In the genomic region with DNA sequence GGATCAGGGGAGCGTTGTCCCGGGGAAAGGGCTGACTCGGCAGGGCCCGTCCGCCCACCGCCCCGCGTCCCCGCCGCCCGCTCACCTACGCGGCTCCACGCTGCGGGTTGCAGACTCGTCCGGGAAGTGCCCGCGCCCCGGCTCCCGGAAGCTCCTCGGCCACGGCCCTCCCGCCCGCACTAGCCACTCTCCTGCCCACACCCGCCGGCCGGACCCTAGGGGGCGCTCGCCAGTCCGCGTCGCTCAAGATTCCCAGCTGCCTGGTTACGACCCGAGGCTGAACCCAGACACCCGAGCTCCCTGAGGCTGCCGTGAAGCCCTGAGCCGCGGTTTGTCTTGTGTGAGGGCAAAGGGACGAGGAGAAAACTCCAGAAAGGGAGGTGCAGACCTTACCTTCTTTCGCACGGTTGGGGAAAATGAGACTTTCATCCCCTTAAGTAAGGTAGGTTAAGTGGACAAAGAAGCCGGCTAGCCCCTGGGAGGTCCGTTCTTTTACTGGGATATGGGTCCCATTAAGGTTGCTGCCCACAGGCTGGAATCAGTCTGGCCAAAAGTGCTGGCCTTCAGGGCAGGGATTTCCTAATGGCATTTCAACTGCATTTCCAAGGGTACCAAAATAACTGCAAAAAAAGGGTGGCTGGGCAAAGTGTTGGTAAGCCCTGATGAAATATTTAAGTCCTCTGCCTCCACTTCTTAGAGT, we compare ENCODE assay signal across 8 mouse cellular contexts. TPM values are rescaled to one million over a fixed set of nuclear protein-coding genes. Genes with fewer than 3 reads are reported as not detected.
DNase-seq lines count a peak whose midpoint lies in the region; ATAC-seq and TF ChIP-seq lines count a peak whose summit lies in the region.

Srpr (plus strand) TSS at position 404 of the 700 bp plus-strand sequence.
Tirap (minus strand) TSS at position 520 of the 700 bp plus-strand sequence.

- peak; percentile 94 for ATAC-seq in forebrain, embryonic 12.5 days (ENCODE audit: low FRiP score)
- peak; percentile 90 for ATAC-seq in heart, embryonic 16.5 days (replicated peaks; ENCODE audit: extremely low read depth, insufficient read depth, low FRiP score)
- peak; percentile 89 for ATAC-seq in liver, embryonic 14.5 days (ENCODE audit: insufficient read depth)
- ATAC-seq in stomach, embryonic 15.5 days (ENCODE audit: insufficient read depth, low FRiP score, low read depth), result peak; percentile 92

- peak within 1 kb of the TSS; percentile 71 for H3K9ac ChIP-seq in forebrain, embryonic 12.5 days
- peak within 1 kb of the TSS; percentile 69 for H3K9ac ChIP-seq in heart, embryonic 16.5 days (ENCODE audit: low read length)
- H3K9ac ChIP-seq in liver, embryonic 14.5 days (replicated peaks), result peak within 1 kb of the TSS; percentile 74
- H3K9ac ChIP-seq in stomach, embryonic 15.5 days, result peak within 1 kb of the TSS; percentile 48

- peaks cover 24% of the 10 kb centered on the region for H3K27me3 ChIP-seq in E14TG2a.4 (ENCODE audit: insufficient read depth, low read length)
- H3K27me3 ChIP-seq in forebrain, embryonic 12.5 days, result no peaks in the 10 kb centered on the region
- no peaks in the 10 kb centered on the region for H3K27me3 ChIP-seq in heart, embryonic 16.5 days (ENCODE audit: control insufficient read depth, insufficient read depth, low read length)
- no peaks in the 10 kb centered on the region for H3K27me3 ChIP-seq in liver, embryonic 14.5 days (ENCODE audit: control insufficient read depth, insufficient read depth, low read length)
- H3K27me3 ChIP-seq in stomach, embryonic 15.5 days (replicated peaks), result no peaks in the 10 kb centered on the region

- peak within 1 kb of the TSS; percentile 86 for H3K4me3 ChIP-seq in E14TG2a.4 (replicated peaks; ENCODE audit: low read length)
- peak within 1 kb of the TSS; percentile 60 for H3K4me3 ChIP-seq in forebrain, embryonic 12.5 days (replicated peaks)
- peak within 1 kb of the TSS; percentile 54 for H3K4me3 ChIP-seq in heart, embryonic 16.5 days (ENCODE audit: low read length)
- peak within 1 kb of the TSS; percentile 63 to 85 for H3K4me3 ChIP-seq in liver, embryonic 14.5 days (ENCODE audit: insufficient read depth in 1 of 2, low read depth in 2 of 2, low read length in 2 of 2)
- peak within 1 kb of the TSS; percentile 75 for H3K4me3 ChIP-seq in stomach, embryonic 15.5 days (replicated peaks)

- TF ChIP-seq EP300 in liver, embryonic 14.5 days (IDR thresholded peaks at IDR 0.05; ENCODE audit: low read depth), result no peak

- H3K36me3 ChIP-seq in E14TG2a.4 (ENCODE audit: insufficient read depth, low read length), result peaks cover 15% of the 10 kb centered on the region
- peaks cover 9% of the 10 kb centered on the region for H3K36me3 ChIP-seq in forebrain, embryonic 12.5 days (replicated peaks)
- H3K36me3 ChIP-seq in heart, embryonic 16.5 days (ENCODE audit: control insufficient read depth, insufficient read depth), result peaks cover 8% of the 10 kb centered on the region
- no peaks in the 10 kb centered on the region for H3K36me3 ChIP-seq in liver, embryonic 14.5 days (replicated peaks; ENCODE audit: control insufficient read depth, insufficient read depth, low read depth)
- H3K36me3 ChIP-seq in stomach, embryonic 15.5 days, result peaks cover 2% of the 10 kb centered on the region

- TF ChIP-seq CTCF in E14TG2a.4 (conservative IDR thresholded peaks at IDR 0.05; ENCODE audit: low read length), result peak; percentile 12; the same call in 1 of the 2 replicates
- peak; percentile 94 for TF ChIP-seq CTCF in liver, embryonic 14.5 days (IDR thresholded peaks at IDR 0.05; ENCODE audit: low read depth)

- peak within 1 kb of the TSS; percentile 76 for H3K4me2 ChIP-seq in forebrain, embryonic 12.5 days
- peak within 1 kb of the TSS; percentile 76 for H3K4me2 ChIP-seq in heart, embryonic 16.5 days (ENCODE audit: low read depth, low read length)
- H3K4me2 ChIP-seq in liver, embryonic 14.5 days (ENCODE audit: low read depth), result peak within 1 kb of the TSS; percentile 85
- peak within 1 kb of the TSS; percentile 83 for H3K4me2 ChIP-seq in stomach, embryonic 15.5 days

- DNase-seq in c-Kit-positive CD71-positive TER-119-positive erythroid progenitor cells, embryonic 14.5 days (ENCODE audit: low spot score), result peak; percentile 83
- peak; percentile 93 to 95 for DNase-seq in kidney, postnatal 25 days
- peak; percentile 65 to 76 (median 66) for DNase-seq in liver, embryonic 14.5 days (ENCODE audit: low read depth in 3 of 3, low spot score in 3 of 3)
- peak; percentile 96 for DNase-seq in neural tube, embryonic 10.5 days (ENCODE audit: extremely low spot score, low spot score)

- peaks cover 15% of the 10 kb centered on the region for H3K4me1 ChIP-seq in E14TG2a.4 (replicated peaks; ENCODE audit: low read depth, low read length)
- peaks cover 21% of the 10 kb centered on the region for H3K4me1 ChIP-seq in forebrain, embryonic 12.5 days
- peaks cover 11% of the 10 kb centered on the region for H3K4me1 ChIP-seq in heart, embryonic 16.5 days (ENCODE audit: control insufficient read depth, insufficient read depth, low read length)
- H3K4me1 ChIP-seq in liver, embryonic 14.5 days (replicated peaks; ENCODE audit: control insufficient read depth in 2 of 2, insufficient read depth in 2 of 2, low read length in 1 of 2), result peaks cover 8 to 21% of the 10 kb centered on the region in 2 experiments; a peak in 3 of 4 replicates
- H3K4me1 ChIP-seq in stomach, embryonic 15.5 days, result peaks cover 8% of the 10 kb centered on the region

- under 1% methylated on average over 43 of the region's 44 CpGs for WGBS in forebrain, embryonic 12.5 days
- under 1% methylated on average over 44 of the region's 44 CpGs for WGBS in heart, embryonic 16.5 days
- under 1% methylated on average over 44 of the region's 44 CpGs for WGBS in liver, embryonic 14.5 days (ENCODE audit: insufficient replicate concordance)
- WGBS in stomach, embryonic 15.5 days, result under 1% methylated on average over 44 of the region's 44 CpGs

- H3K27ac ChIP-seq in forebrain, embryonic 12.5 days, result 0 out of 2 replicates have a peak within 1 kb of the TSS, but pooled peaks have one; percentile 43
- H3K27ac ChIP-seq in heart, embryonic 16.5 days (ENCODE audit: low read length), result peak within 1 kb of the TSS; percentile 13
- peak within 1 kb of the TSS; percentile 70 for H3K27ac ChIP-seq in liver, embryonic 14.5 days
- peak within 1 kb of the TSS; percentile 77 for H3K27ac ChIP-seq in stomach, embryonic 15.5 days

- no peaks in the 10 kb centered on the region for H3K9me3 ChIP-seq in E14TG2a.4 (ENCODE audit: low read length)
- no peaks in the 10 kb centered on the region for H3K9me3 ChIP-seq in forebrain, embryonic 12.5 days
- H3K9me3 ChIP-seq in heart, embryonic 16.5 days (replicated peaks; ENCODE audit: control insufficient read depth, low read length), result no peaks in the 10 kb centered on the region
- H3K9me3 ChIP-seq in liver, embryonic 14.5 days (ENCODE audit: control insufficient read depth, low read length), result no peaks in the 10 kb centered on the region
- no peaks in the 10 kb centered on the region for H3K9me3 ChIP-seq in stomach, embryonic 15.5 days

RNA-seq across cellular contexts. Expression of gene Srpr, which starts in this region (rescaled TPM):
- 81.3 and 82.6 TPM in 2 replicates for polyA plus RNA-seq in forebrain, embryonic 12.5 days (2016; fragmentation: Nextera tagmentation; extraction: Ambion mirVana)
- 87.9 and 90.7 TPM in 2 replicates for polyA plus RNA-seq in heart, embryonic 16.5 days (2015; fragmentation: Nextera tagmentation; extraction: Ambion mirVana)
- polyA plus RNA-seq in liver, embryonic 14.5 days (2012; rRNA removed), result 25.4 and 28.8 TPM in 2 replicates
- polyA plus RNA-seq in liver, embryonic 14.5 days (2014; fragmentation: Nextera tagmentation; extraction: Ambion mirVana), result 53.8 and 54.6 TPM in 2 replicates
- polyA plus RNA-seq in stomach, embryonic 15.5 days (2015; fragmentation: Nextera tagmentation; extraction: Ambion mirVana), result 141 and 154 TPM in 2 replicates

RNA-seq across cellular contexts. Expression of gene Tirap, which starts in this region (rescaled TPM):
- 11.7 and 11.9 TPM in 2 replicates for polyA plus RNA-seq in forebrain, embryonic 12.5 days (2016; fragmentation: Nextera tagmentation; extraction: Ambion mirVana)
- 8.4 and 9.0 TPM in 2 replicates for polyA plus RNA-seq in heart, embryonic 16.5 days (2015; fragmentation: Nextera tagmentation; extraction: Ambion mirVana)
- polyA plus RNA-seq in liver, embryonic 14.5 days (2012; rRNA removed), result 3.2 TPM in 2 replicates
- polyA plus RNA-seq in liver, embryonic 14.5 days (2014; fragmentation: Nextera tagmentation; extraction: Ambion mirVana), result 4.8 and 4.9 TPM in 2 replicates
- polyA plus RNA-seq in stomach, embryonic 15.5 days (2015; fragmentation: Nextera tagmentation; extraction: Ambion mirVana), result 12.8 and 13.9 TPM in 2 replicates

Comparison
In these comparisons a context has a peak if more than half of its experiments do, and no peak if none do; other contexts are left out.
1. Peak in every context shown above with its lines: DNase-seq, ATAC-seq, H3K4me3 ChIP-seq and H3K27ac ChIP-seq.
2. H3K27ac ChIP-seq: peak in every context shown above with its lines; median percentile 77 in stomach, embryonic 15.5 days; 70 in liver, embryonic 14.5 days; 43 in forebrain, embryonic 12.5 days; 13 in heart, embryonic 16.5 days.